Mouse (Mus musculus) right cerebral cortex, postnatal 36 days (tissue): ENCODE measurements around the gene Itih2.
A peak's percentile ranks its signal among the peaks of the same experiment; 100 is the strongest.

Experiments used
- DNase-seq, 2 experiments: peaks; one replicate each; pipeline ENCODE4 v3.0.0; 2022; ENCODE audit warnings: low spot score in 2 of 2, mixed read lengths in 1 of 2

The Itih2 gene

DNA sequence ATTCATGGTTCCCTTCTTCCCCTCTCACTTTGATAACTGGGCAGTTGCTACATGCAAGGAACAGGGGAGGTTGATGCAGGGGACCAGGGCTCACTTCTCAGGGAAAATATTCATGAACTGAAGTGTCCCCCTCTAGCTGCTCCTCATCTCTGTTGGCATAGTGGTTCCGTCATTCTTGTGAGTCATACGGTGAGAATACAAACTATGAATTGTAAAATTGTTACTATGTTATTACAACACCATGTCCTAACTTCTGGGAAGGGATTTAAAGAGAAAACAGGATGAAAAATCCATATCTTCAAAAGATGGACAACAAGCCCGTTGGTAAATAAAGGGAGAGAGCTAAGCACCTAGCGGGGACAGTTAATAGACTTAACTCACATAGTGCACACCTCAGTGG lies at the start of gene Itih2:
Gene Itih2 (minus strand): TSS at position 101 of the 400 bp plus-strand sequence.
- DNase-seq, result no peak

DNA sequence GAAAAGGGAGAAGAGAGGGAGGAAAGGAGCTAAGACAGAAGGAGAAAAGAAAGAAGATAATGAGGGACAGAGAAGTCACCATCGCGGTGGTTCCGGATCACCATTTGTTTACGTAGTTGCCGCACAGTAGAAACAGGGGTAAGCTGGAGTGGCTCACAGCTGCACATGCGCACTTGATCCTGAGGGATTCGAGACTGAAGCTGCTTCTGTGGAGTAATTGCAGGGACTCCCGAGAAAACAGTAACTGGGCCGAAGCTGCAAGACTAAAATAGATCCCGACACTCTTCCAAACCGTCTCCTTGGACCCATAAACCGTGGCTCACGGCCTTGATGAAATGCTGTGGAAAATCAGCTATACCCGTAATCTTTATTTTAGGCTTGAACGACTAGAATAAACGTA lies 38.8 kb upstream of the Itih2 start:
- no peak for DNase-seq

DNA sequence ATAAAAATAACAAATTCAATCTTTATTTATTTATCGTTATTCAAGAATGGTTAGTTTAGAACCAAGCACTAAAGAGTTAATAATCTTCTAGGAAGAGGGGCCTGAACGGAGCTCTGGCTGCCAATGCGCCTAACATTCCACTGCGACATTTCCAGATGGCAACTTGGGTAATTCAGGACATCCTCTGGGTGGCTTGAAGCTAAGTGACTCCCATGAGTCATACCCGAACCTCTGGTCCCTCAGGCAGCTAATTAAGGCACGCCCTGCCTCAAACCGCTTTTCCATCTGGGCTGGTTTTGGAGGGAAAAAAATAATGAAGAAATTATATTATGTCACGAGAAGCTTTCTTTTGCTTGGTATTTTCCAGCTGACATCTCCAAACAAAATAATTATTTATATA lies 36.8 kb upstream of the Itih2 start:
- DNase-seq, result no peak

DNA sequence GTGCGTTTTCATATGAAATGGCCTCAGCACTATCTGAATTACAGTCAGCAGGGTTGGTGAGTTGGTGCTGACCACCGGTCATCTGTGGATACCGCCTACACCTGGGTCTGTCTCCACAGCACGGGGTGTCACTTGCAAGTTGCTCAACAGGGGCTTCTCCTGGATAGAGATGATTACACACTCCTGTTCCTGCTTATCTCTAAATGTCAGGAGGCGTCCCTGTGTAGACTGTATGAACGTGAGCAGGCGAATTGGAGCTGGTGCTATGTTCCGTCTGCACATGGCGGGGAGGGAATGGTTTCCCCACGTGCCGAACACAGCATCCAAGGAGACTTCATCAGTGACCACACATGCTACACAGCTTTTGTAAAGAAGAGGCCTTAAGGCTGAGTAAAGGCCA lies 36.1 kb upstream of the Itih2 start:
- DNase-seq, result no peak

DNA sequence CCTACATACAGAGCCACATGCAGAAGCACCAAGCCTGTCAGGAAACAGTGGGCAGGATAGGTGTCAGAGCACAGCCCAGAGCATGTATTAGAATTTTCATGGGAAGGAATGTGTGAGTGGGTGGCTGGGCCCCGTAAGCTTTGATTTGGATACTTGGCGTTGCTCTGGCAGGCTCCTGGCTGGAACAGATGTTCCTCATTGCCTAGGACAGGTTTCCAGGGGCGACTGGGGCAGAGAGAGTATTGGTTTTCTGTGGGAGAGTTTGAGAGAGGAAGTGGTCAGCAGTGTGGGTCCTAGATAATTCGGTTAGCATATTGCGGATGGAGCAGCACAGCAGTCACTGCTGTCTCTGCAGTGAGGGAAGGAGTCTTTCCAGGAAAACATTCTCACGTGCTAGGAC lies 35.4 kb upstream of the Itih2 start:
- no peak for DNase-seq

DNA sequence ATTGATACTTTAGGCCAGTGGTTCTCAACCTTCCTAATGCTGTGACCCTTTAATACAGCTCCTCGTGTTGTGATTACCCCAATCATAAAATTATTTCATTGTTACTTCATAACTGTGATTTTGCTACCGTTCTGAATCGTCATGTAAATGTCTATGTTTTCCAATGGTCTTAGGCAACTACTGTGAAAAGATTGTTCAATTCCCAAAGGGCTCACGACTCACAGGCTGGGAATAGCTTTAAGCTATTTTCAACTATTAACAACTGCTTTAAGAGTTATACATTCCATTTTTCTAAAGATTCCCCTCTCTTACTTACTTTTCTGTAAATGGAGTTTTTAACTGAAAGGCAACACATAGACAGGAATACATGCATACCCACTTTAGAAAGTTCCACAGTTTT lies 30.8 kb upstream of the Itih2 start:
- no peak for DNase-seq

DNA sequence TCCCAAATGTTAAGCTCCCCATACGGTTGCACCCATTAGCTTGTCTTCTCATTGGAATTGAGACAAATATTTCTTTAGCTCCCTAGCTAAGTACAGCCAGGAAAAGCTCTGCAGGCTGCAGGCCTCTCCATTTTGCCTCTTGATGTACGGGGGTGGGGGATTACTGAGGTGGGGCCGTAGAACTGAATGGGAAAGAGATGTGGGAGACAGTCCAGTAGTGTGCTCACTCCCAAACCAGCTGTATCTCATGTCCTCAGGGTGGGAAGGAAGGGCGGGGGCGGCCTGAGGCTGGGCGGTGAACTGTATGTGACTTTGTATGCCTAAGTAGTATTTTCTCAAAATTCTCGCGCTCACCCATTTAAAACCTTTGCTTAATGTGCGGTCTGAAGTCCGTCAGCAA lies 26.0 kb upstream of the Itih2 start:
- no peak for DNase-seq

DNA sequence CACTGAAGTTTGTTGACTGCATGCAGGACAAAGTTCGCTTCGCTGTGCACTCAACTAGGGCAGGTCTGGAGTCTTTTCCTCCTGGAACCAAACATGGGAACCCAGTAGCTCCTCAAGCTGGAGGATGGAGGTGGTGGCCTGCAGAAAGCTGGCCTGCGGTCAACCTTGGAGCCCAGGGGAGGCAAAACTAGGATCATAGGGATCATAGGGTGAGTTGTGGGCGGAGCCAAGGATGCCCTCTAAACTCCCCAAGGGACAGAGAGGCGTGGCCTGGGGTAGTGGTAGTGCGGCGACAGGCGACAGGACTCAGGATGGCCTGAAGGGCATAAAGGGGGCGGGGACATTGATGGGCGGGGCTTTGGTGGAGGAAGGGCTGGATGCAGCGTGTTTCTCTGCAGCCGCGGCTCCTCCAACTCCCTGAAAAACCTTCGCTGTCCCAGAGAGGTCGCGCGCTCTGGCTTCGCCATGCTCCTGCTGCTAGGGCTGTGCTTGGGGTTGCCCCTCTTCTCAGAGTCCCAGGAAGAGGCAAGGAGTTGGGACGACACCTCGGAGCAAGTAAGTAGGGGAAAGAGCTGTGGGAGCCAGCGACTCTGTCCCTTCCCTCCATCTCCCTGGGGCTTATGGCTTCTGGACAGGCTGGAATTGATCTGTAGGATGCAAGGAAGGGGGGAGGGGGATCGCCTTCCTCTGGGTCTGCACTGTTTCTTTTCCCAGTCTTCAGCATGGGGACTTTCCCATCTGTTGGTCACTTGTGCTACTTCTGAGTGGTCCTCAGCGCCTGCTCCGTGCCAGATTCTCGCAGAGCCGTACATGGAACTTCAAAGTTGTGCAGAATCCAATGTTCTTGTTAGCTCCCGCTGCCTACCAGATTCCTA lies 22.2 kb upstream of the Itih2 start, which contains the start of gene Itih5:
Gene Itih5 (plus strand): TSS at position 371 of the 875 bp plus-strand sequence.
- DNase-seq, result no peak

DNA sequence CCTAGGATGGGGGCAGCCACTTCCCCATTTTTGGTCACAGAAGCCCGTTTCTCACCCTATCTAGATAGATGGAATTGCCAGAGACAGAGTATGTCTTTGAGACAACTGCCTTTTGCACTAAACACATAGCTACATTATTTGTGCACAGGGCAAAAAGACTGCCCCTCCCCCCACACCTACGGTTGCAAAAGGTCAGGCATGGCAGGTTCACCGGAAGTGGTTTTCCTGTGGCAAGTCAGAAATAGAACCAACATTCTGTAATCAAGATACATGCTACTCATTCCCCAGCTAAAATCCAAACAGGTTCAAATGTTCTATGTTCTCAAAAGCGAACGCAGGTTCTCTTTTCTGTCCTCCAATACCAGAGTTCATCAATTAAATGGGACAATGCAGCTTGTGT lies 21.4 kb upstream of the Itih2 start:
- no peak for DNase-seq

DNA sequence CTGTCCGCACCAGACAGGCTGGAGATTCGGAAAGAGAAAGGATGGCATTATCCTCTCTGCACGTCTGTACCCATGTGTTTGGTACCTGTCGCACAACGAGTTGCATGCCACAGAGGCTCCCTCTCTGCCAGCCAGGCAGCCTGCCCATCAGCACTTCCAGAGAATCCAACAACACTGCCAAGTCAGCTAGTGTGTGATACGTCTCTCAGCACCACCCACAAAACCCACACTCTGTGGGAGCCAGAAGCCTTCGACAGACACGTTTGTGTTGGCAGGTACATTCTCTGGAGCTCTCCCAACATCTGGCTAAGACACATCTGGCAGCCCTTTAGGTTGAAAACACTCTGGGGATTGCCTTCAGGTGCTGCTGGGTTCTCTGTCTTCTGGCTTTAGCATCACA lies 16.0 kb upstream of the Itih2 start:
- DNase-seq, result peak; percentile 36 to 49

DNA sequence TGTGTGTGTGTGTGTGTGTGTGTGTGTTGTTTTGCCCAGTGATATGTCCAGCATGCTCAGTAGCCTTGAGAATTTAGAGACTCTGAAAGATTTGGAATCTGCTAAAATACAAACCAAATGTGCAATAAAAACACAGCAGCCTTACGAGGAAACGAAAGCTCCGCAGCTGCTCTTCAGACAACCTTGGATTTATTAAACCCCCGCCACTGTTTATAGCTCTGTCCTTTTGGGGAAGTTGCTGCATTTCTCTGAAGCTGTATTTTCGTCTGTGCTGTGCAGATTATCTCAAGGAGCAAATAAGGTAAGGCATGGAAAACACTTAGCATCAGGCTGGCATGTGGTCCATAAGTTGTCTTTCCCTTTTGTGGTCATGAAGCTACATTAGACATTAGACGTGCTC lies 14.3 kb upstream of the Itih2 start:
- DNase-seq, result no peak

DNA sequence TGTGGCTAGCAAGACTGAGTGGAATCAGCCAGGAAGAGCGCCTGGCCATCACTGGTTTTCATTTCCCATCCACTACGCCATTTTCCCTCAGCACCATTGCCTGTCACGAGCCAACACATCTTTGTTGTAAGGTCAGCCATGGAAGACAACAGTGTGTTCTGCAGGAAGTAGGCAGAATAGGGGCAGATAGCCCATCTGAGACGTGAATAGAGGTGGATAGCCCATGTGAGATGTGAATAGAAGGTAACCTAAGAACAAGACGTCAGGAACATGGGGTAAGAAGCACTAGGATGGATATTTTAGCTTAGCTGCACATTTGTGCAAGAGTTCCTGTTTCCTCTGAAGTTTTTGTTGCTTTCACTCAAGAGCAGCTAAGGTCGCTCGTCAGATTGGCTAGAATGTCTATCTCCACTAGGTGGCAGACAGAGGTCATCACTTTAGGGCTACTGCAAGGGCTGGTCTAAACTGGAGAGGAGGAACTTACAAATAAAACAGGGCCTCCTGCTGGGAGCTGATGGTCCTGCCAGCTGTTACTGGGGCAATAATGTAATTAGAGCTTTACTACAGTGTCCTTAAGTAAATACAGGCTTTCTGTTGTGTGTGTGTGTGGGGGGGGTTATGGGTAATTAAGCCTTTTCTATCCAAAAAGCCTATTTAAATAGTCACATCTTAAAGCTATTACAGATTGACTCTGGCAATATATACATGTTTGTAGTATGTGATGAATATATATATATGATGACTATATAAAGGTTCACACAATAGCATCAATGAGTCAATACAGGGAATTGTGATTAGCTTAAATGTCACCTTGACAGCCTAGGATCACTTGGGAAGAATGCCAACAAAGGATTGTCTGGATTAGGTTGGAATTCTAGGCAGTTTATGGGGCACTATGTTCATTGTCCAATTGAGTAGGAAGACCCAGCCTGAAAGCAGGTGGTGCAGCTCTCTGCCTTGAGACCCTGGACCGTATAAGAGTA lies 11.6 kb upstream of the Itih2 start:
- DNase-seq, result peak; percentile 26 to 28

DNA sequence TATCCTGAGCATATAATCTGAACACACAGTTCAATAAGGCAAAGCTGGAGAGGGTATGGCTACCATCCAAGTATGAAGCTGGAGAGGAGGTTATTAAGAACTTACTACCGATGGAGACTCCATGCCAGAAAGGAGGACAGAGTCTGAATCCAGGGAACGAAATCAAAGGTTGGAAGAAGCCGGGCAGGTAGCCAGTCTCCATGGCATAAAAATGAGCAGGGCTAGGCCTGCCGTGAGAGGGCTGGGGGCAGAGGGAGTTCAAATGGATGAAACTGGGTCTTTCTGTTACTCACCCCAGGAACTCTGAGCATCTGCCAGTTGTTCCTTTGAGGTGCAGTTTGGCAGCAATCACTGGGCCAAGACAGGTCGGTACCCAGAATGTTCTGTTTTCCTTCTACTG lies 9.3 kb upstream of the Itih2 start:
- DNase-seq, result no peak

DNA sequence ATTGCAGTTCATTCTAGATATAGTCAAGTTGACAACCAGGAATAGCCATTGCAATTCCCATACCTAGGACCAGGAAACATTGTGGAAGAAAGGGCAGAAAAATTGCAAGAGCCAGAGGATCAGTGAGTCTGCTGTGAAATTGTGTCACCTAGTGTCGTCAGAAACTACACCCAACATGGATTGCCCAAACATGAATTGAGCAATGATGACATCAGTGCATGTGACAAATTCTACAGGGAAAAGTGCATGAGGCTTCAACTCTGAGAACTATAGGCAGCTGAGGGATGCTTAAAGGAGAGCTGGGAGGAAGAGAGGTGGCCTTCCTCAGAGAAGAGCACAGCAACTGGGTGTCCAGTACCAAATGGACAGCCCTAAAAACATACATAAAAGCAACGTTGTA lies 6.1 kb upstream of the Itih2 start:
- no peak for DNase-seq

DNA sequence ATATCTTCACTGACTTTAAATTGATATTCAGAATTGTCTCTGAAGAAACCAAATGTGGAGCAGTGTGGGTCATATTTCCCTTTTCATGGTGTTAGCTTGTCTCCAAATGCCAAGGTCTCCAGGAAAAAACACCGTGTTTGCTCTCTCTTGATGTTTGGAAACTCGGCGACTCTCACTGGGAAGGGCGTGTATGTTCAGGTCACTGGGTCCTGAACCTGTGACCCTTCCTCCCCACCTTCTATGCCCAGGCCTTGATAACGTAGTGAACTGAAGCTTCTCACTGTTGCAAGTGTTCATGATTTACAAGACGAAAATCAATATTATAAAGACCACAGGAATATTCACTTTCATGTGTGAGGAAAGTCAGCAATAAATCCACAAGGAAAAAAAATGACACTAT lies 2.7 kb upstream of the Itih2 start:
- no peak for DNase-seq

DNA sequence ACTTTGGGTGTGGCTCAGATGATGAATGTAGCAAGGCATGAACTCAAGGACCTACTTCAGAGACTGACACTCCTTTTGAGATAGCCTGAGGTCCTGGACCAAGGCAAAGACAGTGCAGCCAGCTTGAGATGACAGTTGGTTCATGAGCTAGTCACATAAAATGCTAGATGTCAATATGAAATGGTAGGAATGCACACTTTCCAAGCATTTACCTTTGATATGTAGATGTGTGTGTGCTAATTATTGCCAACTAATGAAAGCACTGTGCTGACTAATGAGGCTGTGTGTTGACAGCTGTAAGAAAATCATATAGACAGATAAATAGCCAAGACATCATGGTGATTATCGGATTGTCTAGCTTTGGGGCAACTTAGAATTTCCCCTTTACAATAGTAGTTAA lies 932 bp upstream of the Itih2 start:
- DNase-seq, result no peak

DNA sequence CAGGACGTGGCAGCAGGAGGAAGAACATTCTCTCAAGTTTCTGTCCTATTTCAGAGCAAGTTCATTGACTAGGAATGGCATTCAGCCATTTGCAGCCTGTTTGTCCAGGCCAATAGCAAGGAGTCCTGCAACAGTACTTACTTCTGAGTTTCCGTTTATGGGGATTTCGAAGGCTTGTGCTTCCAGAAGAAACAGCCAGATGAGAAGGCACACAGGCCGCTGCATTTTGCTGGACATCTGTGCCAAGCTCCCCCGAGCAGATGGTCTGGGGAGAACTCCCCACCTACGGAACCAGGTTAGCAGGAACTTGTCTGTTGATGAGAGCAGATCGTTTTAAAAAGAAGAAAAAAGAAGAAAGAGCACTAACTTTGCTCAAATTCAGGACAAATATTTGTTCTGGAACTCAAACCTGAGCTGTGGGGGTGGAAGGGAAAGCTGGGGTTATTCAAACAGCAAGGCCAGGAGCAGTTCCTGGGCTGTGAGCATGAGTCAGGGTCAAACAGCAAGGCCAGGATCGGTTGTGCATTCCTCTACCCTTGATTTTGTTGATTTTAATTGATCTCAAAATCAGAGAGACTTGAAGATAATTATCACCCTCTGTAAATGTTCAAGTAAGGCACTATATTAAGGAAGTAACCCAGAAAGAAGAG lies 730 bp downstream of the Itih2 start:
- DNase-seq, result peak in 1 of 2 experiments; percentile 53

DNA sequence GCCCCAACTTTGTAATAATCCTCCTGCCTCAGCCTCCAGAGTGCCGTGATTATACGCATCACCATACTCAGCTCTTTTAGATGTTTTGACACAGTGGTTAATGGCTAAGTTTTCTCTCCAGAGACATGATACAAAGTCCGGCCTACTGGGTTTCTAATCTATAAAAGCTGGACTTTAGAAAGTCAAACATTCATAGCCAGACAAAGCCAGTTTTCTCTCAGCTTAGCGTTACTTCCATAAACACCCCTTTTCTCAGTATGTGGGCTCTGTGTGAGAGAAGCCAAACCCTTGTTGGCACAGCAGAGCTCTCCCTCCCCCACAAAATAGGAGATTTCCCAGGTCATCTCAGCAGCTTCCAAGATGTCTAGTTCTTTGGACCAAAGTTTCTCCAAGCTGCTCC lies 2.6 kb downstream of the Itih2 start:
- no peak for DNase-seq

DNA sequence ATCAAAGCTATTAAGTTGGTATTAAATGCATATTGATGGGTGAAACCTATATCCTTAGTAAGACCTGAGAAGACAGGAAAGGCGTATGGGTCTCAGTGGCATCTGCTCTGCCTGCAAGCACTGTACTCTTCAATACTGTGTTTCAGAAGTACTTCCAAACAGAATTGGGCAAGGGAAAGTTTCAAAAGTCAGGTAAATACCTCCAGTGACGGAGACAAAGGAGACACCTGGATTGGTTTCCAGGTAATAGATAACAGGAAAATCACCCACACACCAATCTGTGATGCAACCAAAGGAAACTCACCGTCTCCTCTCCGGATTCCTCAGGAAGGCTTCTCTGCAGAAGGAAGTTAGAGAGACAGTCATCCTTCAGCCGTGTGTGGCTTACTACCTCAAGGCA lies 3.7 kb downstream of the Itih2 start:
- DNase-seq, result no peak

DNA sequence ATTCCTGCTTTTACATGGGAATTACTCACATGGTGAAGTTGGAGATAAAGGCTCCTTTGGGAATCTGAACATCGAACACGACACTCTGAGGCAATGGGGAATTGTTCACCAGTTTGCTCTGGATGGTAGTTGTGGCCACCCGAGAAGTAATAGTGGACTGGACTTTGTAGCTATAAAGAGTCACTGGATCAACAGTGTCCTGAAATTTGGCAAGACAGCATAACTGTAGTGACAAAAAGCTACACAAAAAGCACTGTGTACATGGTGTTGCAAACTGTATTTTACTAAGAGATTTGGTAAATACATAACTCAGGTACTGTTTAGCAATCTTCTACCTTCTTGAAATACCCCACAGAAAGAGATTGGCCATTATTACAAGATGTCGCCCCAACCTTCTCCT lies 5.1 kb downstream of the Itih2 start:
- no peak for DNase-seq

DNA sequence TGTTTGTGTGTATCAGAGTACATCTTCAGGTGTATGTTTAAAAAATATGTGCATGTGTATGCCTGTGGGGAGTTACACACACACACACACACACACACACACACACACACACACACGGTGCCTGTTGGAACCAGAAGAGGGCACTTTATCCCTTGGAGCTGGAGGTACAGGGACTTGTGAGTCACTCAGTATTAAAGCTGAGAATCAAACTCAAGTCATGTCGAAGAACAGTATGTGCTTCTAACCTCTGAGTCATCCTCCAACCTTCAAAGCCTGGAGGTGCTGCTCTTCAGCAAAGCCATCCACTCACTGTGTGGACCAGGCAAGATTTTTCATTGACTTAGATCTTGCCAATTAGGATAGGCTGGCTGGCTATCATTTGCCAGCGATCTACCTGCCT lies 9.4 kb downstream of the Itih2 start:
- DNase-seq, result no peak

DNA sequence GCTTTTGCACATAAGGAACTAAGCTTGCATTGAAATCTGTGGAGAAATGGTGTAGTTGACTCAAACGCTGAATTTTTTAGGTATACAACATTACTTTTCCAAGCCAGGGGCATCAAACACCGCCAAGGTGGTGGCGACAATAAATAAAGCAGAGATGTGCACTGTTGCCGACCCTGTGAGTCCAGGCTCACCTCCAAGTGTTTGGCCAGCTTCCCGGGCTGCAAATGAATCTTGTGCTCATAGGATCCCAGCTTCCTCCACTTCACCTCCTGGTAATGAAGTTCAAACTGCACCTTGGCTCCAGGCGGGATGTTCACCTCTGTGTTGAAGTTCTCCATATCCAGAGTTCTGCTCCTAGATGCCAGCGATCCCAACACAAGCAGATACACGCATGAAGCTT lies 11.9 kb downstream of the Itih2 start:
- no peak for DNase-seq
